Mouse (Mus musculus): Measurements from ENCODE around the gene Ccl6. TPM values are rescaled to one million over a fixed set of nuclear protein-coding genes. Genes with fewer than 3 reads are reported as not detected.
A peak's percentile ranks its signal among the peaks of the same experiment; 100 is the strongest.
"Not testable (repeated sequence)": the region's sequence is repeated elsewhere in the genome, so short reads cannot be mapped to it uniquely, and the experiment has no call there.

Gene Ccl6
- polyA plus RNA-seq, 1 experiment from 2014 or later: 3.9 TPM

DNA sequence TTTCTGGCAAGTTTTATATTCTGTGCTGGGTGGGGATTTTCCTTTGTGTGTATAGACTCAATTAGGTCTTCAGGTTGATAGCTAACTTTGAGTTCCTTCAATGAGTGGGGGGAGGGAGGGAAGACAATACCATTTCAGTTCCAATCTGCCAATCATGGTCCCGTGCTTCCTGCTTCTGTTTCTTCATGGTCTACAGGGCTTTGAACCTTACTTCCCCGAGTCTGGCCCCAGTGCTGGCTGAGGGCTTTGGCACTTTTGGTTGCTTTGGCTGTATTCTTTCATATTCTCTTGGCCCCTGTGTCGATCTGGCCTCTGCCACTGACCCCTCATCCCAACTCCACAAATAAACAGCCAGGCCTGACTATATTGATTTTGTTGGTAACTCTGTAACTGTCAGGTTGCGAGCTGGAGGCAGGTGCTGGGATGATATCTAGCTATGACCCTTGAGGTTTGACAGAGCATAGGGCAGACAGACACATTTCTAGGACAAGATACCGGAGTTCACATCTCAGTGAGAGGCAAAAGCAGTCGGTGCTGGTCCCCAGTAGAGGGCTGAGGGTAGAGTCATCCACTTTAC, 30.5 kb downstream of the Ccl6 start:
- Histone ChIP-seq H3K9me3 (ENCODE audit: control insufficient read depth, low read length) (no peaks in the 10 kb centered on the region), H3K9ac (ENCODE audit: low read length) (no peak overlapping the region), H3K4me1 (replicated peaks; ENCODE audit: control insufficient read depth, insufficient read depth, low read length) (no peaks in the 10 kb centered on the region), H3K27me3 (replicated peaks; ENCODE audit: control insufficient read depth, insufficient read depth, low read length) (no peaks in the 10 kb centered on the region), H3K27ac (ENCODE audit: low read depth) (no peak overlapping the region), H3K4me2 (ENCODE audit: low read length) (no peak overlapping the region), H3K4me3 (ENCODE audit: low read depth, low read length) (no peak overlapping the region), H3K36me3 (ENCODE audit: control insufficient read depth, insufficient read depth, low read length) (no peaks in the 10 kb centered on the region)
- no peak for DNase-seq (ENCODE audit: low spot score)
- 69% methylated on average over 6 of the region's 6 CpGs for WGBS
- no peak for ATAC-seq (replicated peaks; ENCODE audit: low FRiP score, low TSS enrichment, low read depth)

DNA sequence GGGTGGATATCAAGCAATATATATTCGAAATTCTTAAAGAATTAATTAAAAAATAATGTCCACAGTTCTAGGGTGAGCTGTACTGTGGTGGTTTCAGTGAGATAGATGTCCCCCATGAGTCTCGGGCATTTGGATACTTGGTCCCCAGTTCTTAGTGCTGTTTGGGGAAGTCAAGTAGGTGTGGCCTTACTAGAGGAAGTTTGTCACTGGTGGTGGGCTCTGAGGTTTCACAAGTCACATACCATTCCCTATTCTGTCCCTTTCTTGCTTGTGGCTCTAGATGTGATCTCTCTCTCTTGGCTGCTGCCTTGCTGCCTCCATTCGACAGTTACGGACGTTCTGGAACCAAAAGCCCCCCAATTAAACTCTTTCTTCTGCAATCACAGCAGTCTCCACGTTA, 32.5 kb downstream of the Ccl6 start:
- ATAC-seq (replicated peaks; ENCODE audit: low FRiP score, low TSS enrichment, low read depth): no peak
- Histone ChIP-seq H3K4me1 (replicated peaks; ENCODE audit: control insufficient read depth, insufficient read depth, low read length) (peaks cover 8% of the 10 kb centered on the region; the same call in 1 of the 2 replicates), H3K9me3 (ENCODE audit: control insufficient read depth, low read length) (no peaks in the 10 kb centered on the region), H3K27ac (ENCODE audit: low read depth) (no peak overlapping the region), H3K36me3 (ENCODE audit: control insufficient read depth, insufficient read depth, low read length) (no peaks in the 10 kb centered on the region), H3K4me3 (ENCODE audit: low read depth, low read length) (no peak overlapping the region), H3K27me3 (replicated peaks; ENCODE audit: control insufficient read depth, insufficient read depth, low read length) (no peaks in the 10 kb centered on the region), H3K9ac (ENCODE audit: low read length) (no peak overlapping the region), H3K4me2 (ENCODE audit: low read length) (no peak overlapping the region)
- no peak for DNase-seq (ENCODE audit: low spot score)
- 85% methylated on average over 6 of the region's 6 CpGs for WGBS

DNA sequence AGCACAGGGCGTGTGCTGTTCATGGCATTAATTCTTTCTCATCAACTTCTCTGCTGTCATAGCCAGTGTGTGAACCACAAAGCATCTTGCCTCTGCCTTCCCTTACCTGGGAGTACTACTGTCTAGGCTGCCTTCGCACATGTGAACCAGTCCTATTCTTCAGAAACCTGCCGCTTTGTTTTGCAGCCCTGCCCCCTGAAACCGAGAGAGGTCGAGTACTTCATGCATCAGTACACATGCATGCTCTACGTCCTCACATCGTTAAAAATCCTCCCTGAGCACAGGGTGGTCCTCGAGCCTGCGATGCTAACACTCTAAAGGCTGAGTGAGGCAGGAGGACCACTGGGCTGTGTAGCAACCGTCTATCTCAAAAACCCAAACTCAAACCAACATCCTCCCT, 35.8 kb downstream of the Ccl6 start:
- no peak overlapping the region for H3K9ac ChIP-seq (ENCODE audit: low read length)
- no peaks in the 10 kb centered on the region for H3K27me3 ChIP-seq (replicated peaks; ENCODE audit: control insufficient read depth, insufficient read depth, low read length)
- no peak overlapping the region for H3K4me3 ChIP-seq (ENCODE audit: low read depth, low read length)
- H3K27ac ChIP-seq (ENCODE audit: low read depth): no peak overlapping the region
- no peaks in the 10 kb centered on the region for H3K9me3 ChIP-seq (ENCODE audit: control insufficient read depth, low read length)
- DNase-seq (ENCODE audit: low spot score) (no peak), ATAC-seq (replicated peaks; ENCODE audit: low FRiP score, low TSS enrichment, low read depth) (no peak)
- H3K4me1 ChIP-seq (replicated peaks; ENCODE audit: control insufficient read depth, insufficient read depth, low read length): peaks cover 8% of the 10 kb centered on the region; the same call in 1 of the 2 replicates
- H3K36me3 ChIP-seq (ENCODE audit: control insufficient read depth, insufficient read depth, low read length): no peaks in the 10 kb centered on the region
- no peak overlapping the region for H3K4me2 ChIP-seq (ENCODE audit: low read length)
- WGBS: 72% methylated on average over 10 of the region's 10 CpGs

DNA sequence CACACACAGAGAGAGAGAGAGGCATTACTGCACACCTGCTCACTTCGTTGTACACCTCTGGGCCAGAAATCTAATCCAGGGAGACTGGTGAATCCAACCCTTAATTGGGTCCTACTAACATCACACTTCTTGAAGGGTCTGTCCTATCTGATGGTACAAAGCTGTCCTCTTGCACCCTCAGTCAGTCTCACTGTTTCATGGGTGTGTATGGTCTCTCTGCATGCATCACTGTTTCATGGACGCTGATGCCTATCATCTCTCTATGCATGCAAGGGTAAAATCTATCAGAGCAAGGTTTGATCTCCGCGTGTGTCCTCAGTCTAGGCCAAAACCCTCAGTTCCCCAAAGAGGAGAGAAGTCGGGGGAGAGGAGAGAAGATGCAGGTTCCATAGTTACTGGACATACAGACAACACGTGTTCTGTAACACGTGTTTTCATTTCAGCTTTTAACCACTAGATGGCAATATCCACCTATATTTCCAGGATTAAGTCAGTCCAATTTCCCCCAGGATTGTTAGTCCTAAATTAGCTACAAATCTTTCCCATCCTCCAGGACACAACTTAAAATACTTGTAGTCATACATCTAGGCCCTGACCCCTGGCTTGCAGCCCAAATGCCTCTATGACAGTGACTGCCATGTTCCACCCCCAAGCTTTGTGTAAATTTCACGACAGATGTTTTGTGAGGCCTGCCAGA, 36.7 kb downstream of the Ccl6 start:
- Histone ChIP-seq H3K9ac (ENCODE audit: low read length) (no peak overlapping the region), H3K4me2 (ENCODE audit: low read length) (no peak overlapping the region; the same call in 1 of the 2 replicates), H3K27me3 (replicated peaks; ENCODE audit: control insufficient read depth, insufficient read depth, low read length) (no peaks in the 10 kb centered on the region), H3K27ac (ENCODE audit: low read depth) (no peak overlapping the region), H3K9me3 (ENCODE audit: control insufficient read depth, low read length) (no peaks in the 10 kb centered on the region), H3K4me3 (ENCODE audit: low read depth, low read length) (no peak overlapping the region), H3K4me1 (replicated peaks; ENCODE audit: control insufficient read depth, insufficient read depth, low read length) (peaks cover 8% of the 10 kb centered on the region; the same call in 1 of the 2 replicates), H3K36me3 (ENCODE audit: control insufficient read depth, insufficient read depth, low read length) (no peaks in the 10 kb centered on the region)
- WGBS: 28% methylated on average over 8 of the region's 8 CpGs
- ATAC-seq (replicated peaks; ENCODE audit: low FRiP score, low TSS enrichment, low read depth) (0 out of 2 replicates have a peak, but pooled peaks have one; percentile 32), DNase-seq (ENCODE audit: low spot score) (peak; percentile 81)

DNA sequence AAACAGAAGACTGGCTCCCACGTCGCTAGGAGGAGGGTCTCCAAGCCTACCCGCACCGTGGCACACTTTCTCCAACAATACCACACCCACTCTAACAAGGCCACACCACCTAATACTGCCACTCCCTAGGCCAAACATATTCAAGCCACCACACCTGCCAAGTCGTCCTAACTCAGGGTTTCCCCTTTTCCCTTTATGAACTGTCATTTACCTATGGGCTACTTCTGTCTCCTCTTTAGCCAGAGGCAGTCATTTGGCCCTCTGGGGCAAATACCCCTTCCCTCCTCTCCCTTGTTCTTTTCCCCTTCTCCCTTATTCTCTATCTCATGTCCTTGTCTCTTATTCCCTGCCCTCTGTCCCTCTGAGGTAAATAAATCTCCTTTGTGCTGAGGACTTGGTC, 41.2 kb downstream of the Ccl6 start:
- ATAC-seq (replicated peaks; ENCODE audit: low FRiP score, low TSS enrichment, low read depth) (no peak), DNase-seq (ENCODE audit: low spot score) (no peak)
- no peak overlapping the region for H3K4me3 ChIP-seq (ENCODE audit: low read depth, low read length)
- H3K4me1 ChIP-seq (replicated peaks; ENCODE audit: control insufficient read depth, insufficient read depth, low read length): peaks cover 6% of the 10 kb centered on the region; the same call in 1 of the 2 replicates
- no peaks in the 10 kb centered on the region for H3K9me3 ChIP-seq (ENCODE audit: control insufficient read depth, low read length)
- H3K27ac ChIP-seq (ENCODE audit: low read depth): no peak overlapping the region
- WGBS: 83% methylated on average over 5 of the region's 5 CpGs
- no peak overlapping the region for H3K4me2 ChIP-seq (ENCODE audit: low read length)
- H3K9ac ChIP-seq (ENCODE audit: low read length): no peak overlapping the region
- no peaks in the 10 kb centered on the region for H3K36me3 ChIP-seq (ENCODE audit: control insufficient read depth, insufficient read depth, low read length)
- no peaks in the 10 kb centered on the region for H3K27me3 ChIP-seq (replicated peaks; ENCODE audit: control insufficient read depth, insufficient read depth, low read length)

DNA sequence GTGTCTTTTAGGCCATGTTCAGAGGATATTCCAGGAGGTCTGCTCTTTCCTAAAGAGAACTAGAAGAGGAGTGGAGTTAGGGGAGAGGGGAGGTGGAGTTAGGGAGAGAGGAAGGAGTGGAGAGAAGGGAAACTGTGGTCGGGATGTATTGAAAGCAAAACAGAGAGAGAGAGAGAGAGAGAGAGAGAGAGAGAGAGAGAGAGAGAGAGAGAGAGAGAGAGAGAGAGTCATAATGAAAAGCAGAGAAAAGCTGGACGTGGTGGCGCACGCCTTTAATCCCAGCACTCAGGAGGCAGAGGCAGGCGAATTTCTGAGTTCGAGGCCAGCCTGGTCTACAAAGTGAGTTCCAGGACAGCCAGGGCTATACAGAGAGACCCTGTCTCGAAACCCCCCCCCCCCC, 41.9 kb downstream of the Ccl6 start:
- H3K4me1 ChIP-seq (replicated peaks; ENCODE audit: control insufficient read depth, insufficient read depth, low read length); DNase-seq (ENCODE audit: low spot score); H3K4me3 ChIP-seq (ENCODE audit: low read depth, low read length); H3K9me3 ChIP-seq (ENCODE audit: control insufficient read depth, low read length); H3K4me2 ChIP-seq (ENCODE audit: low read length); H3K27me3 ChIP-seq (replicated peaks; ENCODE audit: control insufficient read depth, insufficient read depth, low read length); H3K36me3 ChIP-seq (ENCODE audit: control insufficient read depth, insufficient read depth, low read length); H3K27ac ChIP-seq (ENCODE audit: low read depth); ATAC-seq (replicated peaks; ENCODE audit: low FRiP score, low TSS enrichment, low read depth); H3K9ac ChIP-seq (ENCODE audit: low read length): not testable (repeated sequence)
- WGBS: 89% methylated on average over 7 of the region's 7 CpGs

DNA sequence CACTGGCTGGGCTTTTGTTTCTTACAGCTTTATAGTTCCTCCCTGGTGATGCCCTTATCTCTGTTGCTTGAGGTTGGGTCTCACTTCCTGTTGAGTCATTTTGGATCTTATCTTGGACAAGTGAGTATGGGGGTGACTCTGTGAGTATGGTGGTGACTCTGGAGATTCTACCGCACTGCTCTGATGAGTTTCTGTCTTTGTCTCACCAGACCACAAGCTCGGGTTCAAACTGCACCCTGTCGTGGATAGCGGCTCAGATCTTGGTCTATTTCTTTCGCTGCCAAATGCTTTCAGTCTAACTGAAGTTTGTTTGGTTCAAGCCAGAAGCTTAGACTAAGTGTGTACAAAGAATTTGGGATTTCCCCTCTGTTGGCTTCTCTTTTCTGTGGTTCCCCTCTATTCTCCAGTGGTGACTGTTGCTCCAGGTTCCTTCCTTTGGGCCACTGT, 42.7 kb downstream of the Ccl6 start:
- no peak for ATAC-seq (replicated peaks; ENCODE audit: low FRiP score, low TSS enrichment, low read depth)
- H3K27ac ChIP-seq (ENCODE audit: low read depth): no peak overlapping the region
- no peak overlapping the region for H3K9ac ChIP-seq (ENCODE audit: low read length)
- H3K27me3 ChIP-seq (replicated peaks; ENCODE audit: control insufficient read depth, insufficient read depth, low read length): no peaks in the 10 kb centered on the region
- DNase-seq (ENCODE audit: low spot score): no peak
- no peak overlapping the region for H3K4me2 ChIP-seq (ENCODE audit: low read length)
- no peaks in the 10 kb centered on the region for H3K9me3 ChIP-seq (ENCODE audit: control insufficient read depth, low read length)
- H3K36me3 ChIP-seq (ENCODE audit: control insufficient read depth, insufficient read depth, low read length): no peaks in the 10 kb centered on the region
- H3K4me3 ChIP-seq (ENCODE audit: low read depth, low read length): no peak overlapping the region
- WGBS: 91% methylated on average over 5 of the region's 5 CpGs
- H3K4me1 ChIP-seq (replicated peaks; ENCODE audit: control insufficient read depth, insufficient read depth, low read length): no peaks in the 10 kb centered on the region

DNA sequence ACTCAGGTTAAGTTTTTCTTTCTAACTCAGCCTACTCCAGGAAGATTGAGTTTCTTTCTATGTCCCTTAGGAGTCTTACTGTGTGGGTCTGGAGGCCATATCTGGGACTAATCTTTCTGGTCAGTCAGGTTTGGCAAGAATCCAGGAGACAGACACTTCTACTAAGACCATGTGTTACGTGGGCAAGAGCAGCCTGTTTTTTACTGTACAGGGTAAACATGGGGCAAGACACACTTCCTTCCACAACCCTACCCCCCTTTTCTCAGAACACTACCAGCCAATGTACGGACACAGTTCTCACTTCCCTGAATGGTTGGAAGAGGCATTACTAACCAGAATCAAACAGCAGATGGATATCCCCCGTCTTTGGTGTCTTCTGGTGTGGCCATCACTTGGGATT, 48.7 kb downstream of the Ccl6 start:
- Histone ChIP-seq H3K27me3 (replicated peaks; ENCODE audit: control insufficient read depth, insufficient read depth, low read length) (no peaks in the 10 kb centered on the region), H3K27ac (ENCODE audit: low read depth) (no peak overlapping the region), H3K4me1 (replicated peaks; ENCODE audit: control insufficient read depth, insufficient read depth, low read length) (no peaks in the 10 kb centered on the region), H3K9me3 (ENCODE audit: control insufficient read depth, low read length) (no peaks in the 10 kb centered on the region), H3K4me3 (ENCODE audit: low read depth, low read length) (no peak overlapping the region), H3K4me2 (ENCODE audit: low read length) (no peak overlapping the region), H3K9ac (ENCODE audit: low read length) (no peak overlapping the region), H3K36me3 (ENCODE audit: control insufficient read depth, insufficient read depth, low read length) (no peaks in the 10 kb centered on the region)
- ATAC-seq (replicated peaks; ENCODE audit: low FRiP score, low TSS enrichment, low read depth) (0 out of 2 replicates have a peak, but pooled peaks have one; percentile 40), DNase-seq (ENCODE audit: low spot score) (no peak)
- 55% methylated on average over 3 of the region's 3 CpGs for WGBS

DNA sequence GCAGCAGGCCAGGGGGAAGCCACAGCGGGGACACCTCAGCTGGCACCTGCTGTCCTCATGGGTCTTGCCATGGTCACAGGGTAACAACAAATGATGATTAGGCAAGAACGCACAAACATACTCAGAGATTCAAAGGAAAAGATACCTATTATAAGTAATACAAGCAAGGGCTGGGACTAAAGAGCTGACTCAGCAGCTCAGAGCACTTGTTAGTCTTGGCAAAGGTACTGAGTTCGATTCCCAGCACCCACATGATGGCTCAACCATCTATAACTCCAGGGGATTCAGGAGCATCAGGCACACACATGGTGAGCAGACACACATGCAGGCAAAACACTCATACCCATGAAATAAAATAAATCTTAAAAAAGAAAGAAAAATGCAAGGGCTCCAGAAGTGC, 51.5 kb downstream of the Ccl6 start:
- Histone ChIP-seq H3K9ac (ENCODE audit: low read length) (no peak overlapping the region), H3K4me2 (ENCODE audit: low read length) (no peak overlapping the region), H3K36me3 (ENCODE audit: control insufficient read depth, insufficient read depth, low read length) (no peaks in the 10 kb centered on the region), H3K27me3 (replicated peaks; ENCODE audit: control insufficient read depth, insufficient read depth, low read length) (no peaks in the 10 kb centered on the region), H3K4me3 (ENCODE audit: low read depth, low read length) (no peak overlapping the region), H3K4me1 (replicated peaks; ENCODE audit: control insufficient read depth, insufficient read depth, low read length) (no peaks in the 10 kb centered on the region), H3K9me3 (ENCODE audit: control insufficient read depth, low read length) (no peaks in the 10 kb centered on the region), H3K27ac (ENCODE audit: low read depth) (no peak overlapping the region)
- 86% methylated on average over 3 of the region's 3 CpGs for WGBS
- no peak for ATAC-seq (replicated peaks; ENCODE audit: low FRiP score, low TSS enrichment, low read depth)
- no peak for DNase-seq (ENCODE audit: low spot score)

Measured in intestine, embryonic 14.5 days (tissue).